Mouse (Mus musculus) inflammation-experienced regulatory T-cells (primary cell): ENCODE results near the gene Olfr1234. TPM values are rescaled to one million over a fixed set of nuclear protein-coding genes. Genes with fewer than 3 reads are reported as not detected.

Source experiments
- polyA plus RNA-seq, 2 experiments: library from polyadenylated mRNA; unstranded; fragments of 100-300 nt; shearing (Covaris generic); gene quantifications; one replicate each; pipeline ENCODE4 v1.2.1; 2017

The Olfr1234 gene
- under 1 TPM in 1 of 2 experiments, not detected in 1; 0.23 TPM for polyA plus RNA-seq

GRCm38 (mm10) chr2:89364765-89365164 is at the start of gene Olfr1234:
Gene Olfr1234 (minus strand): TSS chr2:89364865.

GRCm38 (mm10) chr2:89409576-89409975 is 44.9 kb upstream of the Olfr1234 start, which contains the start of gene Olfr1238:
Gene Olfr1238 (minus strand): TSS chr2:89409676.

GRCm38 (mm10) chr2:89342298-89342697 is 22.4 kb downstream of the Olfr1234 start, which contains the start of gene Olfr1233:
Gene Olfr1233 (minus strand): TSS chr2:89342398.

GRCm38 (mm10) chr2:89329575-89329974 is 35.1 kb downstream of the Olfr1234 start, which contains the start of gene Olfr1232:
Gene Olfr1232 (minus strand): TSS chr2:89329675.

Other genes starting within 250 kb of the Olfr1234 start
- gene Olfr1221, start 247.6 kb downstream of the Olfr1234 start, polyA plus RNA-seq = not detected
- gene Olfr1222, start 231.8 kb downstream of the Olfr1234 start, polyA plus RNA-seq = not detected
- under 1 TPM in 1 of 2 experiments, not detected in 1; 0.30 TPM for gene Olfr1223, start 213.3 kb downstream of the Olfr1234 start, polyA plus RNA-seq
- gene Olfr1224-ps1, start 200.8 kb downstream of the Olfr1234 start, polyA plus RNA-seq = not detected
- gene Olfr1225, start 190.2 kb downstream of the Olfr1234 start, polyA plus RNA-seq = under 1 TPM; 0.06 to 0.77 TPM
- not detected for gene Olfr1226, start 164.8 kb downstream of the Olfr1234 start, polyA plus RNA-seq
- gene Olfr1228, start 110.8 kb downstream of the Olfr1234 start, polyA plus RNA-seq = 1 to 10 TPM in 1 of 2 experiments, under 1 TPM in 1; 0.42 to 1.1 TPM
- not detected for gene Olfr1229, start 76.9 kb downstream of the Olfr1234 start, polyA plus RNA-seq
- not detected for gene Olfr1230, start 67.6 kb downstream of the Olfr1234 start, polyA plus RNA-seq
- under 1 TPM in 1 of 2 experiments, not detected in 1; 0.34 TPM for gene Olfr1231, start 57.8 kb downstream of the Olfr1234 start, polyA plus RNA-seq
- gene Olfr1232, start 35.2 kb downstream of the Olfr1234 start, polyA plus RNA-seq = not detected
- gene Olfr1233, start 22.5 kb downstream of the Olfr1234 start, polyA plus RNA-seq = under 1 TPM; 0.06 to 0.67 TPM
- gene Olfr1238, start 44.8 kb upstream of the Olfr1234 start, polyA plus RNA-seq = under 1 TPM in 1 of 2 experiments, not detected in 1; 0.11 TPM
- not detected for gene Olfr1239, start 55.5 kb upstream of the Olfr1234 start, polyA plus RNA-seq
- not detected for gene Olfr1240, start 78.1 kb upstream of the Olfr1234 start, polyA plus RNA-seq
- gene Olfr1241, start 122.3 kb upstream of the Olfr1234 start, polyA plus RNA-seq = not detected
- not detected for gene Olfr1242, start 133.5 kb upstream of the Olfr1234 start, polyA plus RNA-seq
- not detected for gene Olfr1243, start 166.6 kb upstream of the Olfr1234 start, polyA plus RNA-seq
- under 1 TPM; 0.14 to 0.33 TPM for gene Olfr1245, start 213.6 kb upstream of the Olfr1234 start, polyA plus RNA-seq
- gene Olfr1246, start 228.3 kb upstream of the Olfr1234 start, polyA plus RNA-seq = under 1 TPM in 1 of 2 experiments, not detected in 1; 0.88 TPM
- gene Olfr1247, start 249.3 kb upstream of the Olfr1234 start, polyA plus RNA-seq = under 1 TPM; 0.11 to 0.39 TPM